Mouse (Mus musculus) cortical plate, adult 2 months (tissue): ENCODE results near the gene Scarb1.

Source experiments
- CTCF ChIP-seq: fragments of 200-500 bp; IDR thresholded peaks from 2 replicates; pipeline ENCODE4 v1.5.1; 2011; ENCODE audit warnings: mild to moderate bottlenecking, control low read depth, low read length; ENCODE audit not compliant: insufficient read depth; ENCODE audit errors: extremely low read depth
- POLR2A ChIP-seq: fragments of 200-500 bp; IDR thresholded peaks from 2 replicates; pipeline ENCODE4 v1.6.1; 2011; ENCODE audit warnings: mild to moderate bottlenecking, low read length, control low read depth; ENCODE audit not compliant: insufficient read depth; ENCODE audit errors: extremely low read depth

- TF ChIP-seq CTCF (no peak), POLR2A (no peak)
These were observed 87.0 kb downstream of the Scarb1 start for GRCm38 (mm10) chr5:125253917-125254316.
